Mouse (Mus musculus): ENCODE data around the gene Lgi4.
A peak's percentile ranks its signal among the peaks of the same experiment; 100 is the strongest.

- TF ChIP-seq POLR2A (IDR thresholded peaks at IDR 0.05; ENCODE audit: low read depth, low read length) (no peak), GABPA (IDR thresholded peaks at IDR 0.05; ENCODE audit: insufficient replicate concordance, low read depth, low read length) (no peak), HCFC1 (IDR thresholded peaks at IDR 0.05; ENCODE audit: low read depth, low read length) (no peak), CTCF (conservative IDR thresholded peaks at IDR 0.05 in 1 of 2, IDR thresholded peaks at IDR 0.05 in 1 of 2; ENCODE audit: low read depth in 2 of 2, low read length in 2 of 2) (peak in 1 of 2 experiments; percentile 17; a peak in 1 of 4 replicates), MAZ (IDR thresholded peaks at IDR 0.05; ENCODE audit: low read depth, low read length) (no peak), E2F4 (IDR thresholded peaks at IDR 0.05; ENCODE audit: insufficient replicate concordance, low read depth, low read length) (no peak)
These were observed 28.4 kb upstream of the Lgi4 start for GRCm38 (mm10) chr7:31030717-31031116.

All from CH12.LX (cell line).